Mouse (Mus musculus) layer of hippocampus, postnatal 25 days (tissue): ENCODE measurements around the gene Dnajc5. TPM values are rescaled to one million over a fixed set of nuclear protein-coding genes. Genes with fewer than 3 reads are reported as not detected.
A peak's percentile ranks its signal among the peaks of the same experiment; 100 is the strongest.

Source experiments
- DNase-seq, 2 experiments: peaks; one replicate each; pipeline ENCODE4 v3.0.0; 2022; ENCODE audit warnings: mixed read lengths in 2 of 2, low spot score in 1 of 2; ENCODE audit errors: extremely low spot score in 1 of 2
- total RNA-seq, 2 experiments: library from RNA; stranded (reverse); gene quantifications; 2 replicates each; pipeline ENCODE4 v1.2.3; 2021

The Dnajc5 gene
- total RNA-seq, 2 experiments from 2014 or later: 272 to 281 TPM

DNA sequence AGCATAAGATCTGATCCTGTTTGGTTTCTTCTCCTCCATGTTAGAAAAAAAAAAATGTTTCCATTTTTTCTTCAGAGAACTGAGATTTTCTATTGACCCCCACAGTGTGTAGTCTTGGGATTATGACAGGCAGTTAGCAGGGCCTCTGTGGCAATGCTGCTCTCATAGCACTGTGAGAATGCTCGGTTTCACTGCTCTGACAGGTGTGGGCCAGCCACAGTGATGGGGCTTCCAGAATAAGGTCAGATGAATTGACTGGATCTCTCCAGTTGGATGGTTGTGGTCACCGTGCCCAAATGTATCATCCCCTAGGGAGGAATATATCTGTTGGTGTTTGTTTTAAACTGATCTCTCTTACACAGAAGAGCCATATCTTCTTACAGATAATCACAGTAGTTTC is 11.1 kb upstream of the Dnajc5 start:
- DNase-seq: no peak

DNA sequence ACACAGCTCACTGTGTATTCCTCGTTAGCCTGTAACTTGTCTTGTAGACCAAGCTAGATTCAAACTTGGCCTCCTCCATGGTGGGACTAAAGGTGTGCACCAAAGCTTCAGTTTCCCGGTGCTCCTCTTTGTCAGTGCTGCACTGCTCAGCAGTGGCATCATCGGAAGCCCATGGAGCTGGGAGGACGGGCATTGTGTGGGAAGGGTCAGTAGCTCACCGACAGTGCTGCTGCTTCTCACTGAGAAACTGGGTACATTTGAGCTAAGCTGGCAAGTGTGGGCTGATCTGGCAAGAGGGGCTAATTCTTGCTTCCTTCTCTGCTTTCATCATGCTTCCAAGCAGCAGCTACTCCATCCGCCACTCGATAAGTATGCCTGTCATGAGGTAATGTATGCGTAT is 9.1 kb upstream of the Dnajc5 start:
- DNase-seq: no peak

DNA sequence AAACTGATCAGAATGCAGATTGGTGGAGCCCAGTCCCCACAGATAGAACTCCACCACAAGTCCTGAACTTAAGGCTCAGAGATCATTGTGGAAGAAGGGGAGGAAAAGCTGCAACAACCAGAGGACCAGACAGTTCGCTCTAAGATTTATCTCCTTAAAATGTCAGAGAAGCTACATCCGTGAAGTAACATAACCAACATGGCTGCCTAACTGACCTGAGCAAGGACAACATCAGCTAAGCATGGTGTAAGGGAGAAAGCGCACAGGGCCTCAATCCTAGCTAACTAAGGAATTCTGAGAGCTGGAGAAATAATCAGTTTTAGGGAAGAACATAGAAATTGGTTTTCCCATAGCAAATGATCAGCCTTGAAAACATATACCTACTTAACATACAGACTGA is 1.1 kb upstream of the Dnajc5 start:
- no peak for DNase-seq

DNA sequence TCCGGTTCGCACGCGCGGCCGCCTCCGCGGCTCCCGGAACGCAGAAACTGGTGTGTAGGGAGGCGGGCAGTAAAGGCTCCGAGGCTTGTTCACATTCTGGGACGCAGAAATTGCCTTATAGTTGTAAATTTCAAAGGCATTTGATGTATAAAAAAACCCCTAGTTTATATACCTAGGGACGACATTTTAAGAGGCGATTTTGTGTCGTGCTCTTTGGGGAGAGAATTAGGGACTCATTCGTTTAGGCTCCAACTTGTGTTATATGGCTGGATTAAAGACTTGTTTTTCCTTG is 597 bp downstream of the Dnajc5 start:
- no peak for DNase-seq

DNA sequence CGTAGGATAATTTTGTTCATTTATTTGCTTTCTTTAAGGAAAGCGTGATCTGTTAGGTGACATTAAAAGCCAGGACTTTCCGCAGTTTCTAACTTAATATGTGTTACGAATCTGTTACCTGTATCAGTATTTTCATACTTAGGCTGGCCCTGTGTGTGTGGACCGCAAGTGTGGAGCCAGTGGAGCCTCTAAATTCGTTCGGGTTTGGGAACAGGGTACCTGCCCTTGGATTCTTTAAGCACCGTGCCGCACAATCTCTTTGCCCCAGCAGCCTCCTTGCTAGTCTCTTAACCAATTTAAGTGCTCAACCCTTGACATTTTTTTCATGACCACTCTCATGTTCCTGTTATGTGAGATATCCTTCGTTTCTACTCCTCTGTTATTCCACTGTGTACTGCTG is 1.2 kb downstream of the Dnajc5 start:
- no peak for DNase-seq

DNA sequence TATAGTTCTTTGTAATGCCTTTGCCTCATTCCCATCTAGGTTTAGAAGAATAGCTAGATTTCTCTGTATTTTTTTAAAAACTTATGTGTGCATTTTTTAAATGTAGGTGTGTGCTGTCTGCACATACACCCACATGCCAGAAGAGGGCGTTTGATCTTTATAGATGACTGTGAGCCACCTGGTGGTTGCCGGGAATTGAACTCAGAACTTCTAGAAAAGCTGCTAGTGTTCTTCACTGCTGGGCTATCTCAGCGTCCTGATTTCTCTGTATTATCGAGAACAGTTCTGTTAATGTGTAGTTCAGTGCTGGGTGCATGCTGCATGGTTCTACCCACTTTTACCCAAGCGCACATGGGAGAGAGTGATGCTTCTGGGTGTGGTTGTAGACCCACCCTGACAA is 2.5 kb downstream of the Dnajc5 start:
- DNase-seq: no peak

DNA sequence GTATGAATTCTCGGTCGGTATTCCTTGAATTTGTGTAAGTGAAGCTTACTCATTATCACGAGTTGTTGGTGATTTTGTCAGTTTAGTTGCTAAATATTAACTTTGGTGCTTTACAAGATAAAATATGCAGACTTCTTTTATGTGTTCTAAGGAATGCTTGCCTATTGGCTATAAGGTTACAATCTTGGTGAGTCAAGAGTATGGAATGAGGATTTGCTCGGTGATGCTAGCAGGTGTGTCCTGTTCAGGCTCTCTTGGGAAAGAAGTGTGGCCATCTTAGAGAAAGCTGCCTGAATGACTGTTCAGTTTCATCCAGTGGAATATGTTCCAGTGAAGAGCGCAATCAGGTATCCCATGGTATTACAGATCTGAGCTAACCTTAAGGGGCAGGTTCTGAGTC is 5.2 kb downstream of the Dnajc5 start:
- DNase-seq: no peak

DNA sequence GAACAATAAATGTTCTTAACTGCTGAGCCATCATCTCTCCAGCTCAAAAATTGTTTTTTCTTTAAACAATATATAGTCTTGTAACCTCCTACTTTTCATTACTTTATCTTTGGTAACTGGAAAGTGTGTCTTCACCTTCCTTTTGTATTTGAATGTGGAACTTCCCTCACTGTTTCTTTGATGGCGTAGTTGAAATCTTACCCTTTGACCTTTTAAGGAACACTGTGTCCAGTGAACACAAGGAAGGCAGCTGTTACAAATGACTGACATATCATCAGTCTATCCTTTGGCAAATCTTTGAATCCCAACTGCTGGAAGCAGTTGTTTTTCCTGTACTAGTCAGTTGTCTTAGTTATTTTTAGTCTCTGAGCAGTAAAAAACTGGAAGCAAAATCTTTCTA is 8.8 kb downstream of the Dnajc5 start:
- DNase-seq: no peak

DNA sequence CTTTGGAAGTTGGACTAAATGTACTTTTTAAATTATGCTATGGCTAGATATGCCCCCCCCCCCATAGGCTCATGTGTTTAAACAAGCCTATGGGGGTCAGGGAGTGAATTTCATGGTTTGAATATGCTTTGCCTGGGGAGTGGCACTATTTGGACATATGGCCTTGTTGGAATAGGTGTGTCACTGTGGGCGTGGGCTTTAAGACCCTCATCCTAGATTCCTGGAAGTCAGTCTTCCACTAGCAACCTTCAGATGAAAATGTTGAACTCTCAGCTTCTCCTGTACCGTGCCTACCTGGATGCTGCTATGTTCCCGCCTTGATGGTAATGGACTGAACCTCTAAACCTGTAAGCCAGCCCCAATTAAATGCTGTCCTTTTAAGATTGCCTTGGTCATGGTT is 12.3 kb downstream of the Dnajc5 start:
- no peak for DNase-seq

DNA sequence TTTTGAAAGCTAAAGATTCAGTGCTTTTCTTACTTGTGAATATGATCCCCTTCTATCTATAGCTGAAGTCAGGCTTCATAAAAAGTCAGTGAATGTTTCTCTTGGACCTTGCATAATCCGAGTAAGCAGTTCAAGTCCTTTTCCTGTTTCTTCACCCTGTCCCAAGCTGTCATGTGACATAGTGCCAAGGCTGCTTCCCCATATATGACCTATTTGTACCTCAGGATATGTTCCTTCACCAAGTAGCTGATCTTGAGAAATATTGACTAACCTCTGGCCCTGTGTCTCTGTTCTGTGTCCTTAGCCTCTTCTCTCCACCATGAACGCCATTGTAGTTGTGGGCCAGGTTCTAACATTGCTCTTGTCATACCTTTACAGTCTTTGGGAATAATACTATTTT is 16.1 kb downstream of the Dnajc5 start:
- no peak for DNase-seq

DNA sequence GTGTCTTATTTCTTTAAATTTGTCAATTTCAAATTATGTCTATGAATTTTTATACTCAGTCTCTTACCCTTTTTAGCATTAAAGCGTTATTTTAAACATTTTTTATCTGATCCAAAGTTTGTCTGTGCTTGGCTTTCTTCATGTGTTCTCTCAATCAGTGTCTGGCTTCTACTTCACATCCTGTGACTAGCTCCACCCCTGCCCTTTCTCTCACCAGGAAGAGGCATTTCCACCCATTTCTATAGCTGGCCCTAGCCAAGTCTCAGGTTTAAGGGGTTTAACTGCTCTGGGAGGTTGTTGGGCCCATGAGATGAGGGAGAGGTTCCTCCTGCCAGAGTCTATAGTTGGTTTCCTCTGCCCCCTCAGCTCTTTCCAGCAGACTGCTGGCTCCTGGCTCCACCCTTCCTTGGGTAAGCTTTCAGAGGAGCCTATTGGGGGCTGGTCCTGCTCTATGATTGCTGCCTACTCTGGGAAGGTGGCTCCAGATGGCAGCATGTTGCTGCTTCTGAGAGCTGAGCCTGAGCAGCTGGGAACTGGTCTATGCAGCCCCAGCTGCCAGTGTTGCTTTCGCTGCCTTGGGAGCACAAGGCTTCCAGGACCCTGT is 17.3 kb downstream of the Dnajc5 start:
- DNase-seq: peak in 1 of 2 experiments; percentile 23

DNA sequence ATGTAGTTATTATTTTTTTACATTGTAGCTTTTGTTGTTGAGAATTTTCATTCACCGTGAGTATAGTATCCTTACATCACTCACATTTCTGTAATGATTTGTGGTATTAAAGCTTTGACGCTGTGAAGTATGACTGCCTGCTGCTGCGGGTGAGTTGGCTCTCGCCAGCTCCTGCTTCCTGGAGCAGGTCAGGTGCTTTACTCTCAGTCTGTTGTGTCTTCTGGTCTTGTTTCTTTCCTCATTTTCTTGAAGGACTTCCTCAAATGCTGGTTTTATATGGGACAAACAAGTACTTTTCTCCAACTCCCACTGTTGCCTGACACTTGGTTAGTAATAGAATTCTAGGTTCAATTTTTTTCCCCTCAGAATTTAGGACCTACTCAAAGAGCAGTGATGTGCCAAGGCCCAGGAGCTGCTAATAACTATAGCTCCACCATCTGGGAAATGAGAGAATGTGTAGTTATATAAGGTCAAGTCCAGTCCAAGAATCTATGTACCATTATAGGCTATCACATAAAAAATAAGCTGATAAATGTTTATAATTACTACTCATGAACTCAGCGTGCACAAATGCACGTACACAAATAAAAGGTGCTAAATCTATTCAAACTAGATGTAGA is 21.6 kb downstream of the Dnajc5 start:
- DNase-seq: no peak

DNA sequence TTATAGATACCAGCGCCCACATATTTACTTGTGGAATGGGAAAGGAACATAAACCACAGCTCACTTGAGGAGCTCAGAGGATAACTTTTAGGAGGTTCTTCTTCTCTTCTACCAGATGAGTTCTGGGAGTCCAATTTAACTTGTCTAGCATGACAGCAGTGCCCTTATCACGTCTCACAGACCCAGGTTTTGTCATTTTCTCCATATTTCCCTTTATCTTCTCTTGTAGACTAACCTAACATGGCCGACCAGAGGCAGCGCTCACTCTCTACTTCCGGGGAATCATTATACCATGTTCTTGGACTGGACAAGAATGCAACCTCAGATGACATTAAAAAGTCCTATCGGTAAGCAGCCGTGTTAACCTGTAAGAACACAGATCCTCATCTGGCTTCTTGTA is 25.9 kb downstream of the Dnajc5 start:
- no peak for DNase-seq

DNA sequence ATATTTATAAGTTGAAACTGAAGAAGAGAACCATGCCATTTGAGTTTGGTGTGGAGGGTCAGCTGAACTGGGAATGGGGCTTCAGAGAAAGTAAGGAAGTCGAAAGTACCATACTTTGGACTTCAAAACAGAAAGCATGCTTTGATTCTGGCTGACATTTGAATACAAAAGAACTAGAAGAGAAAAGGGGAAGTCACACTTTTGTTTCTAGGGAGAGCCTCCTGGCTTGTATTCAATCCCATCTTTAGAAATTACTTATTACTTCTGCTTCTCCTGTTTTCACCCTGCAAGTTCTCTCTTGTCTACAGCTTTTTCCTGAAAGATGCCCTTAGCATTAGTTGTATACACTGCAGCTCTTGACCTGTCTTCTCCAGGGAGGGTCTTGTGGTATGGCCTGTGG is 27.9 kb downstream of the Dnajc5 start:
- DNase-seq: no peak

DNA sequence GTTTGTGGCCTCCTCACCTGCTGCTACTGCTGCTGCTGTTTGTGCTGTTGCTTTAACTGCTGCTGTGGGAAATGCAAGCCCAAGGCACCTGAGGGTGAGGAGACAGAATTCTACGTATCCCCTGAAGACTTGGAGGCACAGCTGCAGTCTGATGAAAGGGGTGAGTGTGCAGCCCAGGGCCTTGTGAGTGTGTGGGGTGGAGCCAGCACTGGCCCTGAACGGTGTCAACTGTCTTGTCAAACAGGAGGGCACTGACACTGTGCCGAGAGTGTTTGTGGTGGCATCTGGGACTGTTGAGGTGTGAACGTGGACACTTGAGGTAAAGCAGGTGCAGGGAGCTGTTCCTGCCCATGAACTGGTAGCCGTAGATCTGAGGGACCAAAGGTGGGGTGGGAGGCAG is 28.4 kb downstream of the Dnajc5 start:
- no peak for DNase-seq

DNA sequence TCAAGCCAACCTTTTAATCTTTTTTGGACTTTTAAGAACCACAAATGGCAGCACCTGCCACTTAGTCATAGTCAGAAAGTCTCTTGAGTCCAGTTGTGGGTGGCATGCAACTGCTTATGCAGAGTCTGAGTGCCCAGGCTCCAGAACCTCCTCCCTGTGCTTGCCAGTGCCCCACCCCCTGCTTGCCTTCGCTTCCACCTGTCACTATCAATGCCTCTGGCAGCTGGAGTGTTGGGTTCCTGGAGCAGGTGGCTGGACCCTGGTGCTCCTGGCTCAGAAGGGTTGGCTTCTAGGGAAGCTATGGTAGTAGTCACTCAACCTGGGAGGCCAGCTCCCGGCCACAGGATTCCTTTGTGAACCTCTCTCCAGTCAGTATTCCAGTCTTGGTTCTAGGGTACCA is 29.9 kb downstream of the Dnajc5 start:
- DNase-seq: no peak

DNA sequence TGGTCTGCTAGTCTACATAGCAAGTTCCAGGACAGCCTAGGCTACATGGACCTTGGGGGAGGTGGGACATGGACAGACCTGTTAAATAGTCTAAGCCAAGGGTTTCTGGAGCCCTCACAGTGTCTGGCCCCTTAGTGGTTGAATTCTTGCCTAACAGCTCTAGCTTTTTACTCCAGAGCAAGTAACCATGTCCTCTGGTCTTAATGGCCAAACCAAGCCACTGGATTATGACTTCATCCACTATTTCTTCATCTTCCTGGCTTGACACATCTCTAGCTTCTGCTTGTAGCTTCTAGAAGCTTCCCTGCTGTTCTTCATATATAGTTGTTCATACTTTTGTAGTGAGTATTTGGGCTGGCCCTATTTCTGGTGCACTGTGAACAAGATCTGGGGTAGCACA is 33.5 kb downstream of the Dnajc5 start:
- no peak for DNase-seq

DNA sequence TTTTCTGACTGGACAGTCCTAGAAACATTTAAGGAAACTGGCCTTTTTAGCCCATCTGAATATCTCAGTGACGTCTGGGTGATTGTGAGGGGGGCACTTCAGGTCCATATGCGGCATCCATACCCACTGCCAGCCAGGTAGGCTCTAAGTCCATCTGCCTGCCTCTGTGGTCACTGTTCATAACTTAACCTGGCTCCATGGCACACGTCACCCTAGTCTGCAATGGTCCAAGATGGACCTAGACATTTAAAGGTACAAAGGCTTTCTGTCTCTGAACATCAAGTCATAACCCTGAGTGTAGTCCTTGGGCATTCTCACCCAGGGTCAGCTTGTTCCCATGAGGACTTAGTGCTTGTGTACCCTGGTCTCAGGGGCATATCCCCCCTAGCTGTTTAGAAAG is 47.1 kb downstream of the Dnajc5 start:
- DNase-seq: no peak

DNA sequence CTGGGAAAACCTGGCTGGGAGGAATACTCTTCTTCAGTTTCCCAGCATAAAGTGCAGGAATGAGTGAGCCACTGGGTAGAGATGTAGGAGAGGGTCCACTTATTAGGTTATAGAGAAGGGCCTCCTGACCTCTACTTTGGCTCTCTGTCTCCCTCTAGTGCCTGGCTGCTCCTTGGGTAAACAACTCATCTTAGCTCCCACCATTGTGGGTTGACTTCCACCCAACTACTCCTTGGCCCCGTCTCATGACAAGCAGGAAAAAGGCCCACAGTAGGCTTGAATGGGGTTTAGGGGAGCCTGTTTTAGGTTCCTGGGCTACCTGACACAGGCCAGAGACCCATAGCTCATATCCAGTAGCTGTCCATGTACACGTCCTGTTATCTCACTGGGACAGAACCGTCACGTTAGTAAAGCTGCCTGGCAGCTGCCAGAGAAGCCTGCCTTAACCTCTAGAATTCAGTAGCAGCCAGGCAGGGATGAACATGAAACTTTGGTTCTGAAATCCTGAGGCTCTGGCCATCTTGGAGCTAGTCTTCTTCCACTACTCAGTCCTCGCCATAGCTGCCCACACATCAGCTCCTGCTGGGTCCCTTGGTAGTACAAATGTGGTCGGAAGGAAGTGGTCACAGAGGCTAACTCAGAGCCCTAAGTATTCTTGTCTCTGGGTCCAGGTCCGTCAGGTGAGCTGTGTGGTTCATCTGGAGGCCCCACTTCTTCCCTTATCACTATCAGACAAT is 48.2 kb downstream of the Dnajc5 start:
- DNase-seq: peak in 1 of 2 experiments; percentile 55

DNA sequence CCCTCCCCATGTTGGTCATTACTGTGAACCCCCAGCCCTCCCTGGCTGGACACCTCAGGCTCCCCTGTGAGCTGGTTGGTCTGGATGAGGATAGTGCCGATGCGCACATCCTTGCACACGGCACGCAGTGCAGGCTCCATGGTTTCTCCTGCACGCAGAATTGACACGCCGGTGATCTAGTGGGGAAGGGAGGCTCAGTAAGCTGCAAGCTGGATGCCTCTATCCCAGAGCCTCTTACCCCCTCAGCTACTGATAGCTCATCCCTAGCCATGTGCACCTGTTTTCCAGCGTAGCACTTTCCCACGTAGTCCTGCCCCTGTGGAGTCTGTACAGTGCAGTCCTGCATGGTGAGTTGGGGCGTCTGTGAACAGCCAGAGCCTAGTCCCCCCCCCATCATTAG is 49.6 kb downstream of the Dnajc5 start:
- no peak for DNase-seq

DNA sequence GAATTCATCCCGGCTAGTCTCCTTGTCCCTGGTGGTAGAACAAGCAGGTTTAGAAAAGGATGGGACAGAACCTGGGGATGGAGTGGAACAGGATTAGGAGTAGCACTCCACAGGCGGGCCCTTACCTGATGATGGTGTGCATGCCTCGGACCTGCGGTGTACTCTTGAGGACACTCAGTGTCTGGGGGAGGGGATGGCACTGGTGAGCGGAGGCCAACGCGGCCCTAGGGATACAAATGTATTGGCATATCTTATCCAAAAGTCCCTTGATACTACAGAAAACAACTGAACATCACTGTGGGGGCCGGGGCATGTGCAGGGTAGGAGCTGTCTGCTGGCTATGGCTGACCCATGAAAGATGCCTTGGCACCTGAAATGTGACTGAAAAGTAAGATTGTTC is 50.1 kb downstream of the Dnajc5 start:
- DNase-seq: no peak

DNA sequence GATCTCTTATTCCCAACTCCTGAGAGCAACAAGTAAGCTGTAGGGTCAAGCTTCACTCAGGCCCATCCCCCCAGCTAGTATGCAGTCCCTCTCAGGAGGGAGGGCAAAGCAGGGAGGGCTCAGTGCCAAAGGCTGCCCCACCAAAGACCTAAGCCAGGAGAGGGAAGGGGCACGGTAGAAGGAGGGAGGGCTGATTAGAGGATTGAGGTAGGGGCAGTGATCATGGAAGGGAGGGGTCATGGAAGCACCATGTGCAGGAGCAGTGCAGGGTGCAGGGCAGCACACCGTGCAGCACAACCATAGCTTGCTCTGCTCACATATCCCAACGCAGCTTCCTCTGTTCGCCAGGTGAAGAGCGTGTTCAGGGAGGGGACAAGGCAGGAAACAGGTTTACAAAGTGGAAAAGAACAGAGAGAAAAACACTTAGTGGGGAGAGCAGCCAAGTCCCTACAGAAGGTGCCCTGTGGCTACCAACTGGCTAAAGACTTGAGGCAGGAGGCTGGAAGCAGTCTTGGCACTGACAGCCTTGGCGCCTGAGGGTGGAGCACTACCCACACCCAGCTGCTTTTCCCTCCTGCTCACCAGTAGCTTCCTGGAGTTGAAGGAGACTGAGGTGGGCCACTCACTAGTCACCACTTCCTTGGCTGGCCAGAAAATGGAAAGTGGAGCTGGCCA is 50.8 kb downstream of the Dnajc5 start:
- no peak for DNase-seq
